Mouse (Mus musculus) embryo, embryonic 10.5 days (tissue): ENCODE results near the gene Vcan.
"Not testable (repeated sequence)": the region's sequence is repeated elsewhere in the genome, so short reads cannot be mapped to it uniquely, and the experiment has no call there.

Source experiments
- DNase-seq: peaks from one replicate; pipeline ENCODE4 v3.0.0-alpha.2; 2015; ENCODE audit warnings: low spot score

The Vcan gene

GRCm38 (mm10) chr13:89741766-89742685, at the start of gene Vcan:
Gene Vcan, minus strand, starts transcription at chr13:89742509.
- DNase-seq, result peak; percentile 86

- peak; percentile 47 for DNase-seq
These were observed 49.2 kb upstream of the Vcan start for GRCm38 (mm10) chr13:89791475-89791874.

GRCm38 (mm10) chr13:89782886-89783285, 40.6 kb upstream of the Vcan start:
- no peak for DNase-seq

GRCm38 (mm10) chr13:89780276-89780675, 38.0 kb upstream of the Vcan start:
- no peak for DNase-seq

- peak; percentile 91 for DNase-seq
These were observed 37.1 kb upstream of the Vcan start for GRCm38 (mm10) chr13:89779208-89779911.

- DNase-seq, result no peak
These were observed 35.5 kb upstream of the Vcan start for GRCm38 (mm10) chr13:89777764-89778163.

GRCm38 (mm10) chr13:89777146-89777545, 34.8 kb upstream of the Vcan start:
- DNase-seq, result no peak

- no peak for DNase-seq
These were observed 24.2 kb upstream of the Vcan start for GRCm38 (mm10) chr13:89766551-89766950.

GRCm38 (mm10) chr13:89765966-89766365, 23.7 kb upstream of the Vcan start:
- DNase-seq, result no peak

- no peak for DNase-seq
These were observed 20.0 kb upstream of the Vcan start for GRCm38 (mm10) chr13:89762339-89762738.

- DNase-seq, result no peak
These were observed 14.0 kb upstream of the Vcan start for GRCm38 (mm10) chr13:89756347-89756746.

- not testable (repeated sequence) for DNase-seq
These were observed 8.3 kb upstream of the Vcan start for GRCm38 (mm10) chr13:89750562-89750961.

GRCm38 (mm10) chr13:89743201-89743600, 892 bp upstream of the Vcan start:
- no peak for DNase-seq

- peak; percentile 73 for DNase-seq
These were observed 434 bp upstream of the Vcan start for GRCm38 (mm10) chr13:89742686-89743200.

GRCm38 (mm10) chr13:89741116-89741551, 1.2 kb downstream of the Vcan start:
- peak; percentile 82 for DNase-seq

GRCm38 (mm10) chr13:89740243-89741115, 1.8 kb downstream of the Vcan start:
- DNase-seq, result peak; percentile 93

- DNase-seq, result no peak
These were observed 2.5 kb downstream of the Vcan start for GRCm38 (mm10) chr13:89739696-89740242.

GRCm38 (mm10) chr13:89738776-89739695, 3.3 kb downstream of the Vcan start:
- peak; percentile 83 for DNase-seq

- no peak for DNase-seq
These were observed 4.0 kb downstream of the Vcan start for GRCm38 (mm10) chr13:89738275-89738674.

- DNase-seq, result no peak
These were observed 7.2 kb downstream of the Vcan start for GRCm38 (mm10) chr13:89735111-89735510.
